Mouse (Mus musculus): ENCODE data around the gene Foxp1. TPM values are rescaled to one million over a fixed set of nuclear protein-coding genes. Genes with fewer than 3 reads are reported as not detected.

Foxp1 gene
- polyA plus RNA-seq, 1 experiment from 2014 or later: 110 TPM

DNA sequence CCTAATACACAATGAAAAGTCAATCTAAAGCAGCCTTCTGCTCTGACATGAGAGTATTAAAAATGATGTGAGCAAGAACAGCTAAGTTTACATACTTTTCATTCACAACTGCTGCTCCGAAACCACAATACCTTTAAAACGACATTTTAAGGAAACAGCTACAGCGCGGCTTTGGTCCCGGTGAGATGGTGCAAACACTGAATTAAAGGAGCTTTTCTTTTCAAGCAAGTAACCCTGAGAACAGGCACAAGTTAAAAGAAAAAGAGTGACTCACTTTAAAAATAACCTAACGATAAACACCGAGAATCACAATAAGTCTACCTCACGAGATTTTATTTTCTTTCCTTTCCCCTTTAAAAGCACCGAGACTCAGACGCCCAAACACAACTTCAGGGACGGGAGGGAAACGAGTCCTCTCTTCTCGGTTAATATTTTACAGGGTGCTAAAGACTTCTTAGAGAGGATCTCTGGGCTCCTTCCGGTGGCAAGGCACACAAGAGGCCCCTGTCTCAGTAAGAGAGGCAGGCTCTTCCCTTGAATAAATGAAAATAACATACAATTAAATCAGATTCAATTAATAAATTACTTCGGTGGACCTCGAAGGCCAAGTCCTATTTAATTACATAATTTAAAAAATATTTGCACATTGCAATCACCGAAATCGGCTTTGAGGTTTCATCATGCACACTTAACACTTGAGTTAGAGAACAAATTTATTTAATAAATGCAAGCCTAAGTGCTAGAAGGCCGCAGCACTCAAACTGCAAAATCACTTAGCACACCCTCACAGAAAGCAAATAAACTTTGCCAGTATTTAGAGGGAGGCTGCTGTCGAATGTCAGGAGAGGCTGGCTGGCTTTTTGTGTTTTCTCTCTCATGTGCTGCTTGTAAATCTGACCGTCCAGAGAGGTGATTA is 246.9 kb downstream of the Foxp1 start:
- H3K4me3 ChIP-seq (ENCODE audit: low read depth, low read length): no peak overlapping the region
- peaks cover 3% of the 10 kb centered on the region for H3K4me1 ChIP-seq (ENCODE audit: control insufficient read depth, insufficient read depth, low read length)
- no peak for ATAC-seq (replicated peaks; ENCODE audit: insufficient number of reproducible peaks, low FRiP score, low TSS enrichment)
- H3K27me3 ChIP-seq (ENCODE audit: control insufficient read depth, insufficient read depth, low read length): no peaks in the 10 kb centered on the region
- H3K27ac ChIP-seq (ENCODE audit: low read depth, low read length): no peak overlapping the region
- no peak overlapping the region for H3K9ac ChIP-seq (ENCODE audit: low read depth, low read length)
- WGBS (ENCODE audit: insufficient replicate concordance): 52% methylated on average over 21 of the region's 21 CpGs
- H3K36me3 ChIP-seq (ENCODE audit: control insufficient read depth, insufficient read depth, low read length): no peaks in the 10 kb centered on the region
- H3K4me2 ChIP-seq: no peak overlapping the region
- H3K9me3 ChIP-seq (replicated peaks; ENCODE audit: control insufficient read depth, low read length): no peaks in the 10 kb centered on the region

DNA sequence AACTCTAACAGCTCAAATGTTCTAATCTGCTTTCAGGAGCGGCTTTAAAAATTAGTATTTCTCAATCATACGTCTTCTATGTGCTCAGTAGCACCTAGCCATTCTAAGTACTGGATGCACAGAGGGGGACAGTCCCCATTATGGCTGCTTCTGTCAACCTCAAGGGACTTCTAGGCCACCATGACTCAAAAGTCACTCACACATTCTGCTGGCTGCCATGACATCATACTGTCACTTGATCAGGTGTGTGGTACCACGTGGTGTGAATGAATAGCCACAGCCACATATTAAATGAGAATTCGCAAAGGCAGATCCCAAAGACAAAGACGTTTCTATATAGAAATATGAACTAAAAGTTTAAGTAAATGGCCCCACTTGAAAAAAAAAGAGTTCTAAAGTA is 247.9 kb downstream of the Foxp1 start:
- Histone ChIP-seq H3K9ac (ENCODE audit: low read depth, low read length) (no peak overlapping the region), H3K4me1 (ENCODE audit: control insufficient read depth, insufficient read depth, low read length) (peaks cover 3% of the 10 kb centered on the region), H3K36me3 (ENCODE audit: control insufficient read depth, insufficient read depth, low read length) (no peaks in the 10 kb centered on the region), H3K9me3 (replicated peaks; ENCODE audit: control insufficient read depth, low read length) (no peaks in the 10 kb centered on the region), H3K4me2 (no peak overlapping the region), H3K4me3 (ENCODE audit: low read depth, low read length) (no peak overlapping the region), H3K27me3 (ENCODE audit: control insufficient read depth, insufficient read depth, low read length) (no peaks in the 10 kb centered on the region), H3K27ac (ENCODE audit: low read depth, low read length) (no peak overlapping the region)
- no peak for ATAC-seq (replicated peaks; ENCODE audit: insufficient number of reproducible peaks, low FRiP score, low TSS enrichment)
- WGBS (ENCODE audit: insufficient replicate concordance): 87% methylated on average over 5 of the region's 5 CpGs

DNA sequence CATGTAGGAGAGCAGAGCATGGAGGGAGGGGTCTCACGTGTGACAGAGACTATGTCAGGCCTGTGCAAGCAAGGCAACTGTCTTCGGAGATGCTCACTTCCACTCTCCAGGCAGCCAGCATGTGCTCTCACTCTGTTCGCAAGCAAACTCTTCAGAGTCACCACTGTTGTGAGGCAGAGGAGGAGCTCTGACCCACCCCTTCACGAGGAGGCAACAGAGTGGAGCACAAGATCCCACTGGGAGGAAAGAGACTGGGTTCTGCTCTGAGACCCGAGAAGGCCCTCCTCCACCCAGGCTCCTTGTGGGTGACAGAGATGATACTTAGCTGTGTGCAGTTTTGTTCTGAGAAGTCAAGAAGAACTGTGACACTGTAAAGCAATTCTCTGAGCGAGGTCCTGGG is 248.3 kb downstream of the Foxp1 start:
- Histone ChIP-seq H3K9ac (ENCODE audit: low read depth, low read length) (no peak overlapping the region), H3K27me3 (ENCODE audit: control insufficient read depth, insufficient read depth, low read length) (no peaks in the 10 kb centered on the region), H3K4me2 (no peak overlapping the region), H3K9me3 (replicated peaks; ENCODE audit: control insufficient read depth, low read length) (no peaks in the 10 kb centered on the region), H3K36me3 (ENCODE audit: control insufficient read depth, insufficient read depth, low read length) (no peaks in the 10 kb centered on the region), H3K4me3 (ENCODE audit: low read depth, low read length) (no peak overlapping the region), H3K27ac (ENCODE audit: low read depth, low read length) (no peak overlapping the region), H3K4me1 (ENCODE audit: control insufficient read depth, insufficient read depth, low read length) (peaks cover 3% of the 10 kb centered on the region)
- ATAC-seq (replicated peaks; ENCODE audit: insufficient number of reproducible peaks, low FRiP score, low TSS enrichment): no peak
- WGBS (ENCODE audit: insufficient replicate concordance): 65% methylated on average over 6 of the region's 6 CpGs

DNA sequence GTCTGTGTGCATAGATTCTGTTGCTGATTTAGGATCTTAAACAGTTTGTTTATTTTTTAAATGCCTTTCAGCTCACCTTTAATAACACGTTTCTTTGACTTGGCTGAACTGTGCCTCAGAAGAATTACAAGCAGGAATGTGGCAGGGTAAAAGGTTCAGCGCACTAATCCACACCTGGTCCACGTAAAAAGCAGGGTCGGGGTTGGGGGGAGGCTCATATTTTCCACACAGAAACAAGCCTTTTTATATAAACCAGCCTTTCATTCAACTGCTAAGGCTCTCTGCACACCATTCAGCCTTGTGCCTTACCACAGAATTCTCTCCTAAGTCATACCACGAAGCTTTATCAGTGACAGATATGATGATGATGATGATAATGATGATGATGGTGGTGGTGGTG is 249.3 kb downstream of the Foxp1 start:
- no peak overlapping the region for H3K4me3 ChIP-seq (ENCODE audit: low read depth, low read length)
- no peak overlapping the region for H3K27ac ChIP-seq (ENCODE audit: low read depth, low read length)
- H3K9me3 ChIP-seq (replicated peaks; ENCODE audit: control insufficient read depth, low read length): no peaks in the 10 kb centered on the region
- H3K9ac ChIP-seq (ENCODE audit: low read depth, low read length): no peak overlapping the region
- H3K4me2 ChIP-seq: no peak overlapping the region
- H3K27me3 ChIP-seq (ENCODE audit: control insufficient read depth, insufficient read depth, low read length): no peaks in the 10 kb centered on the region
- peaks cover 9% of the 10 kb centered on the region for H3K4me1 ChIP-seq (ENCODE audit: control insufficient read depth, insufficient read depth, low read length)
- no peaks in the 10 kb centered on the region for H3K36me3 ChIP-seq (ENCODE audit: control insufficient read depth, insufficient read depth, low read length)
- WGBS (ENCODE audit: insufficient replicate concordance): 72% methylated on average over 5 of the region's 5 CpGs
- no peak for ATAC-seq (replicated peaks; ENCODE audit: insufficient number of reproducible peaks, low FRiP score, low TSS enrichment)

DNA sequence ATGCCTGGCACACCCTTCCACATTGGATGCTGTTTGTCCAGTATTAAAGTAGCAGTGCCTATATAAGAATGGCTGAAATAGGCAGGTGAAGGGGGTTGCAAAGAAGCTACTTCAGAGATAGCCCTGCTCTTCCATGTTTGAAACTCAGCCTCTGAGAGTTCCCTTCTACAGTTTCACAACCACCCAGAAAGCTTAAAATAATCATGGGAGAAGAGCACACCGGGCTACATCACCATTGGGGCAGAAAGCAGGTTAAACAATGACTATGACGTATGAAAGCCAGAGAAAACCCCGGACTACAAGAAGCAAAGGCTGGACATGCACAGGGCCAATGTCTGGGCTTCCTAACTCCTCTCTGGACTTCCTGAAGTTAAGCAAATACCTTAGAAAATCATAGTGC is 250.3 kb downstream of the Foxp1 start:
- H3K9me3 ChIP-seq (replicated peaks; ENCODE audit: control insufficient read depth, low read length): no peaks in the 10 kb centered on the region
- ATAC-seq (replicated peaks; ENCODE audit: insufficient number of reproducible peaks, low FRiP score, low TSS enrichment): no peak
- no peaks in the 10 kb centered on the region for H3K27me3 ChIP-seq (ENCODE audit: control insufficient read depth, insufficient read depth, low read length)
- H3K27ac ChIP-seq (ENCODE audit: low read depth, low read length): no peak overlapping the region
- H3K4me2 ChIP-seq: no peak overlapping the region
- WGBS (ENCODE audit: insufficient replicate concordance): 87% methylated on average over 3 of the region's 3 CpGs
- no peaks in the 10 kb centered on the region for H3K36me3 ChIP-seq (ENCODE audit: control insufficient read depth, insufficient read depth, low read length)
- H3K4me1 ChIP-seq (ENCODE audit: control insufficient read depth, insufficient read depth, low read length): peaks cover 11% of the 10 kb centered on the region
- H3K9ac ChIP-seq (ENCODE audit: low read depth, low read length): no peak overlapping the region
- H3K4me3 ChIP-seq (ENCODE audit: low read depth, low read length): no peak overlapping the region

DNA sequence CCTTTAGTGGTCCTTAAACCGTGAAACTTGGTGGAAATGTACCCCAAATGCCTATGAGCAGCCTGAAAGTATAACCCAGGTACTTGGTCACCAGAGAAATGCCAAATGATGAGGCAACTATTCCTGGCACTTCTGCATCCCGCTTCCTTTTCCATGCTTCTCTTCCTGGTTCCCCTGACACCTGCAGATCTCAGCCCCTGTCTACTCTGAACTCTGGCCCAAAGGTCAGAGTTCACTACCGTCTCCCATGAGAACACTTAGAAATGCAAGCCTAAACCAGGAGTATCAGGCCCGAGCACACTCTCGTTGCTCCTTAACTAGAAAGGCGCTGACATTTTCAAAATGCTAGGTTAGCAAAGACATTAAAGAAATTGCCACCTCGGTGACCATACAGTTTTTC is 250.8 kb downstream of the Foxp1 start:
- Histone ChIP-seq H3K27ac (ENCODE audit: low read depth, low read length) (no peak overlapping the region), H3K4me1 (ENCODE audit: control insufficient read depth, insufficient read depth, low read length) (peaks cover 12% of the 10 kb centered on the region)
- 77% methylated on average over 7 of the region's 7 CpGs for WGBS (ENCODE audit: insufficient replicate concordance)

DNA sequence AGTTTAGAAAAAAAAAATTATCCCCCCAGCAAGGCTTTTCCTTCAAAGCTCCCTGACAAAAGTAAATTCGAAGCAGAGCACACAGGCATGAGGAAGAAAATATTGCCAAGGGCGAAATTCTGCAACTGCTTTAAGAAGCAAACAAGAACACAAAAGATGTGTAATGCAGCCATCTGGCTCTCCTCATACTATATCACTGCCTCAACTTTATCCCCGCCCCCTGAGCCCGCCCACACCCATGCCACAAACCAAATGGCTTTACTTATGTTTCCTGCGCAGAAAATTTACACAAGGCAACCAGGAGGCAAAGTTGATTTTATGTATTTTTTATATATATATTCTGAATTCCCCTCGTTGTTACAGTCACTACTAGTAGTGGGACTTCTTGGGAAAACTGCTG is 252.6 kb downstream of the Foxp1 start:
- 76% methylated on average over 6 of the region's 6 CpGs for WGBS (ENCODE audit: insufficient replicate concordance)
- Histone ChIP-seq H3K27ac (ENCODE audit: low read depth, low read length) (no peak overlapping the region), H3K4me1 (ENCODE audit: control insufficient read depth, insufficient read depth, low read length) (peaks cover 27% of the 10 kb centered on the region), H3K27me3 (ENCODE audit: control insufficient read depth, insufficient read depth, low read length) (no peaks in the 10 kb centered on the region), H3K9ac (ENCODE audit: low read depth, low read length) (no peak overlapping the region), H3K4me3 (ENCODE audit: low read depth, low read length) (no peak overlapping the region), H3K36me3 (ENCODE audit: control insufficient read depth, insufficient read depth, low read length) (no peaks in the 10 kb centered on the region), H3K4me2 (no peak overlapping the region), H3K9me3 (replicated peaks; ENCODE audit: control insufficient read depth, low read length) (no peaks in the 10 kb centered on the region)
- ATAC-seq (replicated peaks; ENCODE audit: insufficient number of reproducible peaks, low FRiP score, low TSS enrichment): no peak

More for the DNA sequence above, 250.8 kb downstream of the Foxp1 start:
- no peaks in the 10 kb centered on the region for H3K27me3 ChIP-seq (ENCODE audit: control insufficient read depth, insufficient read depth, low read length)
- H3K9me3 ChIP-seq (replicated peaks; ENCODE audit: control insufficient read depth, low read length): no peaks in the 10 kb centered on the region
- no peak overlapping the region for H3K4me3 ChIP-seq (ENCODE audit: low read depth, low read length)
- ATAC-seq (replicated peaks; ENCODE audit: insufficient number of reproducible peaks, low FRiP score, low TSS enrichment): no peak
- H3K36me3 ChIP-seq (ENCODE audit: control insufficient read depth, insufficient read depth, low read length): no peaks in the 10 kb centered on the region
- no peak overlapping the region for H3K4me2 ChIP-seq
- no peak overlapping the region for H3K9ac ChIP-seq (ENCODE audit: low read depth, low read length)

DNA sequence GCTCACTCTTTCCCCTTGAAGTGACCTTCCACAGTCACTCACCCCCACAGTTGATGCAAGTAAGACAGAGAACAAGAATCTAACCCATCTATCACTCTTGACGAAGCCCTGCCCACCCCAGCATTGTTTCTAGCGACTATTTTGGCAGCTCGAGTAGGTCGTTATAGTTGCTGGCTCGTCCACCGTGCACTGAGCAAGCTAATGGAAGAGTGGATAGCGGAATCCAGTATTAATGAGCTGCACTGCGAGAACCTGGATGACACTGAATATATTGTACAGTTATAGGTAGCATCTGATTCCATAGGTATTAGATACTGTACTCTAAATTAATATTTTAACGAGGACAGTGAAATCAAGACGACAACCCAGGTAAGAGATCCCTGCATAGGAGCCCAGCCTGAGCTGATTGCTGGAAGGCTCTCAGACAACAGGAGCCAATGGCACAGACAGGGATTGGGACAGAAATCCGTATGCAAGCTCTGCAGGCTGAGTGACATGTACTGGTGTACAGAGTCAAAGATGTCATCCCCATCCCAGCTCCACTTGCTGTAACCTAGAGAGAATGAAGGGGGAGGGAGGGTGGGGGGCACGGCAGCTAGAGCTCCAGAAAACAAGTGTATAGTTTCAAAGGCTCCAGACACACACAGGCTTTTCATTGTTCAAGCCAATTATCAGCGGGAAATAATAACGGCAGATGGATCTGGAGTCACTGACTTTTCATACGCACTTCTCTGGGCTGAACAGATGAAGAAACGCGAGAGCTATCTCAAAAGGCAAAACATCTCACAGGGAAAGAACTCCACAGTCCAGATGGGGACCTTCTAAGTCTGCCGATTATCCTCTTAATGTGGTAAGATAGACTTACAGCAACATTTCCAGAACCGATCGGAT is 254.1 kb downstream of the Foxp1 start:
- H3K36me3 ChIP-seq (ENCODE audit: control insufficient read depth, insufficient read depth, low read length): no peaks in the 10 kb centered on the region
- H3K9ac ChIP-seq (ENCODE audit: low read depth, low read length): no peak overlapping the region
- peaks cover 34% of the 10 kb centered on the region for H3K4me1 ChIP-seq (ENCODE audit: control insufficient read depth, insufficient read depth, low read length)

More for the DNA sequence above, 254.1 kb downstream of the Foxp1 start:
- Histone ChIP-seq H3K27ac (ENCODE audit: low read depth, low read length) (no peak overlapping the region), H3K4me2 (no peak overlapping the region), H3K4me3 (ENCODE audit: low read depth, low read length) (no peak overlapping the region), H3K9me3 (replicated peaks; ENCODE audit: control insufficient read depth, low read length) (no peaks in the 10 kb centered on the region), H3K27me3 (ENCODE audit: control insufficient read depth, insufficient read depth, low read length) (no peaks in the 10 kb centered on the region)
- 59% methylated on average over 20 of the region's 20 CpGs for WGBS (ENCODE audit: insufficient replicate concordance)
- ATAC-seq (replicated peaks; ENCODE audit: insufficient number of reproducible peaks, low FRiP score, low TSS enrichment): no peak
